Mouse (Mus musculus) splenic B cell, adult 2 months (primary cell): ENCODE results near the gene Ugt3a1.
"Not testable (repeated sequence)": the region's sequence is repeated elsewhere in the genome, so short reads cannot be mapped to it uniquely, and the experiment has no call there.

Experiments used
- DNase-seq: peaks from one replicate; pipeline ENCODE4 v3.0.0-alpha.2; 2011; ENCODE audit warnings: low read depth, low spot score
- H3K27me3 ChIP-seq: 2 replicates; pipeline ENCODE4 v1.6.1; 2012; ENCODE audit warnings: mild to moderate bottlenecking, low read length, moderate library complexity, mixed read lengths; ENCODE audit not compliant: control insufficient read depth, poor library complexity, insufficient read depth, severe bottlenecking
- H3K36me3 ChIP-seq: 2 replicates; pipeline ENCODE4 v1.6.1; 2012; ENCODE audit warnings: mild to moderate bottlenecking, low read length, moderate library complexity, mixed read lengths; ENCODE audit not compliant: control insufficient read depth, poor library complexity, insufficient read depth, severe bottlenecking

Gene Ugt3a1

GRCm38 (mm10) chr15:9276838-9277295, at the start of gene Ugt3a1:
Gene Ugt3a1 (plus strand): TSS chr15:9276888.
- no peak for DNase-seq

GRCm38 (mm10) chr15:9230917-9231316, 45.8 kb upstream of the Ugt3a1 start:
- H3K36me3 ChIP-seq, H3K27me3 ChIP-seq, DNase-seq: not testable (repeated sequence)

More at GRCm38 (mm10) chr15:9276838-9277295, at the start of gene Ugt3a1:
- Histone ChIP-seq H3K36me3 (no peaks in the 10 kb centered on the region), H3K27me3 (no peaks in the 10 kb centered on the region)

GRCm38 (mm10) chr15:9246345-9246744, 30.3 kb upstream of the Ugt3a1 start:
- DNase-seq: no peak
- Histone ChIP-seq H3K36me3 (no peaks in the 10 kb centered on the region), H3K27me3 (no peaks in the 10 kb centered on the region)

- no peaks in the 10 kb centered on the region for H3K36me3 ChIP-seq
- no peaks in the 10 kb centered on the region for H3K27me3 ChIP-seq
These were observed 23.8 kb upstream of the Ugt3a1 start for GRCm38 (mm10) chr15:9252891-9253290.

GRCm38 (mm10) chr15:9260621-9261020, 16.1 kb upstream of the Ugt3a1 start:
- H3K36me3 ChIP-seq: no peaks in the 10 kb centered on the region
- H3K27me3 ChIP-seq: no peaks in the 10 kb centered on the region
- DNase-seq: no peak

More at GRCm38 (mm10) chr15:9252891-9253290, 23.8 kb upstream of the Ugt3a1 start:
- DNase-seq: no peak

- no peak for DNase-seq
- no peaks in the 10 kb centered on the region for H3K27me3 ChIP-seq
These were observed 4.8 kb upstream of the Ugt3a1 start for GRCm38 (mm10) chr15:9271876-9272275.

GRCm38 (mm10) chr15:9279026-9279425, 2.3 kb downstream of the Ugt3a1 start:
- no peak for DNase-seq
- Histone ChIP-seq H3K36me3 (no peaks in the 10 kb centered on the region), H3K27me3 (no peaks in the 10 kb centered on the region)

More at GRCm38 (mm10) chr15:9271876-9272275, 4.8 kb upstream of the Ugt3a1 start:
- no peaks in the 10 kb centered on the region for H3K36me3 ChIP-seq

- no peaks in the 10 kb centered on the region for H3K27me3 ChIP-seq
- DNase-seq: no peak
- H3K36me3 ChIP-seq: no peaks in the 10 kb centered on the region
These were observed 2.9 kb downstream of the Ugt3a1 start for GRCm38 (mm10) chr15:9279596-9279995.

- Histone ChIP-seq H3K27me3 (no peaks in the 10 kb centered on the region), H3K36me3 (no peaks in the 10 kb centered on the region)
- DNase-seq: no peak
These were observed 6.5 kb downstream of the Ugt3a1 start for GRCm38 (mm10) chr15:9283165-9283564.

- no peaks in the 10 kb centered on the region for H3K36me3 ChIP-seq
- H3K27me3 ChIP-seq: no peaks in the 10 kb centered on the region; the same call in 1 of the 2 replicates
- DNase-seq: no peak
These were observed 13.0 kb downstream of the Ugt3a1 start for GRCm38 (mm10) chr15:9289660-9290059.

GRCm38 (mm10) chr15:9305978-9306692, 29.4 kb downstream of the Ugt3a1 start:
- no peak for DNase-seq
- no peaks in the 10 kb centered on the region for H3K36me3 ChIP-seq
- no peaks in the 10 kb centered on the region for H3K27me3 ChIP-seq

- no peaks in the 10 kb centered on the region for H3K27me3 ChIP-seq
- DNase-seq: no peak
These were observed 57.9 kb downstream of the Ugt3a1 start for GRCm38 (mm10) chr15:9334596-9334995.

GRCm38 (mm10) chr15:9335341-9335740, 58.7 kb downstream of the Ugt3a1 start, which contains the start of gene Ugt3a2:
Gene Ugt3a2 (plus strand): TSS chr15:9335550.
- DNase-seq: no peak
- no peaks in the 10 kb centered on the region for H3K27me3 ChIP-seq
- H3K36me3 ChIP-seq: no peaks in the 10 kb centered on the region

More at GRCm38 (mm10) chr15:9334596-9334995, 57.9 kb downstream of the Ugt3a1 start:
- no peaks in the 10 kb centered on the region for H3K36me3 ChIP-seq

GRCm38 (mm10) chr15:9336616-9337015, 59.9 kb downstream of the Ugt3a1 start:
- DNase-seq: no peak
- H3K36me3 ChIP-seq: no peaks in the 10 kb centered on the region

GRCm38 (mm10) chr15:9337021-9337420, 60.3 kb downstream of the Ugt3a1 start:
- H3K27me3 ChIP-seq: no peaks in the 10 kb centered on the region
- no peaks in the 10 kb centered on the region for H3K36me3 ChIP-seq
- DNase-seq: no peak

More at GRCm38 (mm10) chr15:9336616-9337015, 59.9 kb downstream of the Ugt3a1 start:
- no peaks in the 10 kb centered on the region for H3K27me3 ChIP-seq
